Mouse (Mus musculus) macrophage (primary cell): ENCODE results near the gene Olfm1. TPM values are rescaled to one million over a fixed set of nuclear protein-coding genes. Genes with fewer than 3 reads are reported as not detected.

ENCODE experiments used
- H3K27ac ChIP-seq: fragments of 350-480 bp; formaldehyde crosslinking; 2 replicates; pipeline ENCODE4 v1.9.0; 2021
- H3K36me3 ChIP-seq: fragments of 350-480 bp; formaldehyde crosslinking; 2 replicates; pipeline ENCODE4 v1.9.0; 2021; ENCODE audit errors: inconsistent target
- H3K4me3 ChIP-seq: fragments of 350-480 bp; formaldehyde crosslinking; 2 replicates; pipeline ENCODE4 v1.9.0; 2021; ENCODE audit errors: inconsistent target
- H3K79me2 ChIP-seq: fragments of 350-480 bp; formaldehyde crosslinking; 2 replicates; pipeline ENCODE4 v1.9.0; 2021; ENCODE audit errors: inconsistent target
- WGBS: methylation state at CpG from one replicate; pipeline ENCODE4 v1.1.7; 2026; ENCODE audit warnings: inconsistent platforms; ENCODE audit not compliant: missing documents; 5-methylcytosine and 5-hydroxymethylcytosine counted together
- polyA plus RNA-seq: library from polyadenylated mRNA; stranded (reverse); fragments of 250-400 nt; gene quantifications from 3 replicates; pipeline ENCODE4 v1.2.4, GENCODE M21; 2018; ENCODE audit warnings: inconsistent platforms

The Olfm1 gene
- polyA plus RNA-seq, 1 experiment from 2014 or later, result 3.1 TPM

- WGBS, result 93% methylated on average over 12 of the region's 12 CpGs
- Histone ChIP-seq H3K4me3 (no peak overlapping the region), H3K79me2 (0 out of 2 replicates have a peak, but pooled peaks cover 4% of the 10 kb centered on the region), H3K27ac (no peak overlapping the region), H3K36me3 (no peaks in the 10 kb centered on the region)
Measured at GRCm38 (mm10) chr2:28209653-28210052, 16.9 kb downstream of the Olfm1 start.

GRCm38 (mm10) chr2:28210273-28210672 is 17.5 kb downstream of the Olfm1 start:
- Histone ChIP-seq H3K27ac (no peak overlapping the region), H3K36me3 (no peaks in the 10 kb centered on the region), H3K79me2 (0 out of 2 replicates have a peak, but pooled peaks cover 4% of the 10 kb centered on the region), H3K4me3 (no peak overlapping the region)
- 87% methylated on average over 4 of the region's 4 CpGs for WGBS

GRCm38 (mm10) chr2:28211531-28212281 is 18.9 kb downstream of the Olfm1 start:
- 83% methylated on average over 21 of the region's 22 CpGs for WGBS
- H3K36me3 ChIP-seq, result no peaks in the 10 kb centered on the region
- H3K4me3 ChIP-seq, result no peak overlapping the region
- no peak overlapping the region for H3K27ac ChIP-seq
- H3K79me2 ChIP-seq, result no peaks in the 10 kb centered on the region

GRCm38 (mm10) chr2:28212911-28213310 is 20.1 kb downstream of the Olfm1 start:
- Histone ChIP-seq H3K79me2 (no peaks in the 10 kb centered on the region), H3K36me3 (no peaks in the 10 kb centered on the region), H3K27ac (no peak overlapping the region), H3K4me3 (no peak overlapping the region)
- 66% methylated on average over 5 of the region's 5 CpGs for WGBS

DNA sequence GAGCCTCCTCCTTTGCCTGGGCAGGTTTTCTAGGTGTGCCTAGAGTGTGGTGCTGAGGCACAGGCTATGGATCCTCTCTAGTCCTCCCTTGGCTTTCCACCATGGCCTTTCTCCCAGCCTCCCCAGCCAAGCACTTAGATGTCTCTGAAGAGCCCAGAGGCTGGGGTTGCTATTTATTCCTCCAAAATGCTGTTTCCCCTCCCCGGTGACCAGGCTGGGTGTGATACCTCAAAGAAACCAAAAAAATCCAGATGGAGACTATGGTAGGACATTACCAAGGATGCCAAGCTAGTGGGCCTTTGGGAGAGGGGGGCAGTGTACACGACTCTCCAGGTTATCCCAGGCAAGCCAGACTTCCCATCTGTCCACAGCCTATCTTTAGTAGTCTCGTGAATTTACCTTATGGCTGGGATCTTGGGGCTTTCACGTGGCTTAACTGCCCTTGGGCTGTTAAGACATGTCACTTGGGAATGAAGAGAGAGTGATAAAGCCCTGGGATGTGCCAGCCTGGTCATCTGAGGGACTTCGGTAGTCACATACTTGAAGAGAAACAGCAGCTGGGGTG is 23.5 kb downstream of the Olfm1 start:
- H3K36me3 ChIP-seq, result no peaks in the 10 kb centered on the region
- H3K4me3 ChIP-seq, result no peak overlapping the region
- 95% methylated on average over 5 of the region's 5 CpGs for WGBS
- no peaks in the 10 kb centered on the region for H3K79me2 ChIP-seq
- no peak overlapping the region for H3K27ac ChIP-seq

- Histone ChIP-seq H3K79me2 (no peaks in the 10 kb centered on the region), H3K4me3 (no peak overlapping the region), H3K36me3 (no peaks in the 10 kb centered on the region), H3K27ac (no peak overlapping the region)
- WGBS, result 79% methylated on average over 1 of the region's 1 CpGs
Measured at GRCm38 (mm10) chr2:28217783-28218182, 25.0 kb downstream of the Olfm1 start.

- Histone ChIP-seq H3K79me2 (no peaks in the 10 kb centered on the region), H3K36me3 (no peaks in the 10 kb centered on the region), H3K4me3 (no peak overlapping the region), H3K27ac (no peak overlapping the region)
- 74% methylated on average over 5 of the region's 7 CpGs for WGBS
Measured at GRCm38 (mm10) chr2:28218651-28219356, 26.0 kb downstream of the Olfm1 start.

- 92% methylated on average over 1 of the region's 1 CpGs for WGBS
- Histone ChIP-seq H3K36me3 (no peaks in the 10 kb centered on the region), H3K4me3 (no peak overlapping the region), H3K27ac (no peak overlapping the region), H3K79me2 (no peaks in the 10 kb centered on the region)
Measured at GRCm38 (mm10) chr2:28219625-28220024, 26.8 kb downstream of the Olfm1 start.

DNA sequence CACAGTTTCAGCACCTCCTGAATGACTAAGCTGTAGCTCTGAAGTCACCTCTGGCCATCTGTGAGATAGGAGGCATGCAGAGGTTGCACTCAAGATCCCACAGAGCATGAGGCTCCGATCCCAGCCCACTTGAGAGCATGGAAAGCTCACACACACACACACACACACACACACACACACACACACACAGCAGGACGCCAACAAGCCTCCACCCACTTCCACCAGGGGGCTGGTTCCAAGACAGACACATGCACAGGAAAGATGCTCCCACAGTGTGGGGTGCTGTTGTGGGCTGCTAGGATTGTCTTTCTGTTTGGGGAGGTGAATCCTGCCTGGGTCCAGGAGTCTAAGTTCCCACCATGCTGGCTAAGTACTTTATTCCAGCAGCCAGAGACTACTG is 29.0 kb downstream of the Olfm1 start:
- H3K27ac ChIP-seq, result no peak overlapping the region
- WGBS, result 77% methylated on average over 2 of the region's 2 CpGs
- no peaks in the 10 kb centered on the region for H3K79me2 ChIP-seq
- no peak overlapping the region for H3K4me3 ChIP-seq
- H3K36me3 ChIP-seq, result no peaks in the 10 kb centered on the region

DNA sequence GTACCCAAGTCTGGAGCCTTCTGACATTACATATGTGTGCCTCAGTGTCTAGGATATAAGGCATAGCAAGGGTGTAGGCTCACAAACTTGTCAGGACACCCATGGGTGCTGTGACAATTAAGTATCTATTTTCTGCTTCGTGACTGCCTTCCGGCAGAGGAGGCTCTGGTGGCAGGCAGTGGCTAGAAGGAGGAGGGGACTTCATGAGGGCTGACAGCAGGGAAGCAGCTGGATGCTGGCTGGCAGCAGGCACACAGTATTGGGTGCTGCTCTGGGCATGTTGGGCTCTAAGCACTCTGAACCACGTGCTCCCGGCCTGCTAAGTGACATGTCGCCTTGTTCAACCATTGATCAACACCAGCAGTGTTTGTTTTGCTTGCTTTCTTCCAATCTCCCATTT is 32.0 kb downstream of the Olfm1 start:
- no peaks in the 10 kb centered on the region for H3K79me2 ChIP-seq
- H3K36me3 ChIP-seq, result no peaks in the 10 kb centered on the region
- no peak overlapping the region for H3K27ac ChIP-seq
- no peak overlapping the region for H3K4me3 ChIP-seq
- 92% methylated on average over 5 of the region's 5 CpGs for WGBS

DNA sequence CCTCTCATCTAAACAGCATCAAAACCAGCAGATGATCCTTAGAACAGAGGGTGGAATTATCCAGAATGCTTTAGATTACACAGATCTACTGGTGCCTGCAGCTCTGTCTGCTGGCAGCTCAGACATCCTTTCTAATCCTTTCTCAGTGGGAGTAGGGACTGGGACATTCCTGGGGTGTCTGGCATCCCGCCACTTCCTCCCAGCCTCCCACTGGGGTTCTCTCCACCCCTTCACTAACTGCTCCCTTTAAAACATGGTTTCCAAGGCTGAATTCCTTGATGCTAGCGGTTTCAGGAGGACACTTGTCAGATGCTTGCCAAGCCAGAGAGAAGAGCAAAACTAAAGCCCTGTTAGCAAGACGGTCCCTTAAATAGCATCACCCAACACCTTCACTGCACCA is 33.1 kb downstream of the Olfm1 start:
- WGBS, result 88% methylated on average over 3 of the region's 3 CpGs
- no peaks in the 10 kb centered on the region for H3K79me2 ChIP-seq
- H3K27ac ChIP-seq, result no peak overlapping the region
- H3K36me3 ChIP-seq, result no peaks in the 10 kb centered on the region
- no peak overlapping the region for H3K4me3 ChIP-seq

- H3K36me3 ChIP-seq, result no peaks in the 10 kb centered on the region
- 86% methylated on average over 5 of the region's 5 CpGs for WGBS
- H3K79me2 ChIP-seq, result no peaks in the 10 kb centered on the region
- H3K4me3 ChIP-seq, result no peak overlapping the region
- H3K27ac ChIP-seq, result no peak overlapping the region
Measured at GRCm38 (mm10) chr2:28226971-28227370, 34.2 kb downstream of the Olfm1 start.

DNA sequence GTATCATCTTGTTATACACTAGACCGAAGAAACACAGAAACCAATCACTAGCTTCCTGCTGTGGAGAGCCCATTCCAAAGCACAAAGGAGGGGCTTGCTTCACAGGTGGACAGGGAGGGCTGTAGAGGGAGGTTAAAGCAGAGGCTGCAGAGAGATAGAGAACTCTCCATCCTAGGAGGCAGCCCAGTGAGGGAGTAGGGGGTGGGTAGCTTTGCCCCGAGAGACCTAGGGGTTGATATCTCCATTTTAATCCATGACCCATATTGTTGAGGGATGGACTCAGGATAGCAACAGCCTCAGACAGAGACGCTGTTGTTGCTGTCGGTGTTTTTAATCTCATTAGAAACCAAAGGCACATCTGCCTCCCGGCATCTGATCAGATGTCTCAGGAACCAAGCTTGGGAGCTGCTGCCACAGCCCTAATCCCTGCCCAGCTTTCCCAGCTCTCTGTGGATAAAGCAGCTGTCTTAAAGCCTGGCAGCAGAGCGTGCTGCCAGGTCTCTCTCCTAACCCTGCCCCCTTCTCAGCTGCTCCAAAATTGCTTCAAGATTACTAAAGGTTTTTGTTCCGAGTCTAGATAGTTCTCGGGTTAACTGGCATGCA is 34.9 kb downstream of the Olfm1 start:
- Histone ChIP-seq H3K4me3 (no peak overlapping the region), H3K36me3 (no peaks in the 10 kb centered on the region), H3K79me2 (no peaks in the 10 kb centered on the region), H3K27ac (no peak overlapping the region)
- 84% methylated on average over 8 of the region's 8 CpGs for WGBS

- Histone ChIP-seq H3K79me2 (no peaks in the 10 kb centered on the region), H3K36me3 (no peaks in the 10 kb centered on the region), H3K4me3 (no peak overlapping the region), H3K27ac (no peak overlapping the region)
- 90% methylated on average over 4 of the region's 4 CpGs for whole genome bisulfite sequencing
Measured at GRCm38 (mm10) chr2:28228364-28228763, 35.6 kb downstream of the Olfm1 start.

GRCm38 (mm10) chr2:28235129-28235528 is 42.3 kb downstream of the Olfm1 start:
- Histone ChIP-seq H3K4me3 (no peak overlapping the region), H3K36me3 (no peaks in the 10 kb centered on the region), H3K79me2 (no peaks in the 10 kb centered on the region), H3K27ac (no peak overlapping the region)
- 72% methylated on average over 4 of the region's 4 CpGs for WGBS
